ENCODE assay signal across 25 mouse cellular contexts in genomic region chr6:33226700-33227099, GRCm38 (mm10). TPM values are rescaled to one million over a fixed set of nuclear protein-coding genes. Genes with fewer than 3 reads are reported as not detected.
DNase-seq lines count a peak whose midpoint lies in the region; ATAC-seq and TF ChIP-seq lines count a peak whose summit lies in the region.
"Had no signal": no experiment of that assay in that cellular context is flagged by ENCODE, and none has a peak within 500 bp of the region (broad histone marks: within the 10 kb centered on the region; RNA-seq: fewer than 3 reads in every experiment).

No protein-coding gene starts in this region.

- WGBS in intestine, embryonic 15.5 days, result 56% methylated on average over 1 of the region's 1 CpGs
- 48% methylated on average over 1 of the region's 1 CpGs for WGBS in intestine, embryonic 16.5 days
- 70% methylated on average over 1 of the region's 1 CpGs for WGBS in kidney, embryonic 16.5 days
- WGBS in lung, embryonic 15.5 days, result 60% methylated on average over 1 of the region's 1 CpGs
- WGBS in lung, postnatal 0 days, result 54% methylated on average over 1 of the region's 1 CpGs

- TF ChIP-seq CTCF in lung, postnatal 0 days (IDR thresholded peaks at IDR 0.05), result no peak

- H3K9me3 ChIP-seq in intestine, embryonic 15.5 days, result no peaks in the 10 kb centered on the region
- H3K9me3 ChIP-seq in intestine, embryonic 16.5 days (ENCODE audit: control insufficient read depth, low read length), result no peaks in the 10 kb centered on the region
- H3K9me3 ChIP-seq in kidney, embryonic 16.5 days (ENCODE audit: low read length), result no peaks in the 10 kb centered on the region
- no peaks in the 10 kb centered on the region for H3K9me3 ChIP-seq in lung, embryonic 15.5 days
- H3K9me3 ChIP-seq in lung, postnatal 0 days (ENCODE audit: low read length), result no peaks in the 10 kb centered on the region
- H3K9me3 ChIP-seq: embryonic facial prominence, embryonic 10.5 days; embryonic facial prominence, embryonic 12.5 days; forebrain, embryonic 13.5 days; G1E had no signal

- H3K27me3 ChIP-seq in intestine, embryonic 15.5 days (replicated peaks), result no peaks in the 10 kb centered on the region
- H3K27me3 ChIP-seq in intestine, embryonic 16.5 days (replicated peaks; ENCODE audit: control insufficient read depth, insufficient read depth, low read length), result no peaks in the 10 kb centered on the region
- H3K27me3 ChIP-seq in kidney, embryonic 16.5 days (ENCODE audit: insufficient read depth, low read length), result no peaks in the 10 kb centered on the region
- no peaks in the 10 kb centered on the region for H3K27me3 ChIP-seq in lung, embryonic 15.5 days
- H3K27me3 ChIP-seq in lung, postnatal 0 days (replicated peaks; ENCODE audit: insufficient read depth, low read length), result no peaks in the 10 kb centered on the region
- H3K27me3 ChIP-seq: CH12.LX; embryonic facial prominence, embryonic 12.5 days; forebrain, embryonic 13.5 days had no signal

- H3K4me2 ChIP-seq in intestine, embryonic 15.5 days (replicated peaks), result no peak overlapping the region
- H3K4me2 ChIP-seq in intestine, embryonic 16.5 days (ENCODE audit: low read depth, low read length), result no peak overlapping the region
- H3K4me2 ChIP-seq in kidney, embryonic 16.5 days (replicated peaks; ENCODE audit: low read depth, low read length), result no peak overlapping the region
- H3K4me2 ChIP-seq in lung, embryonic 15.5 days, result no peak overlapping the region
- no peak overlapping the region for H3K4me2 ChIP-seq in lung, postnatal 0 days (replicated peaks; ENCODE audit: low read depth, low read length)
- H3K4me2 ChIP-seq: embryonic facial prominence, embryonic 12.5 days; forebrain, embryonic 13.5 days had no signal

- H3K4me3 ChIP-seq in intestine, embryonic 15.5 days (replicated peaks), result no peak overlapping the region
- no peak overlapping the region for H3K4me3 ChIP-seq in intestine, embryonic 16.5 days (ENCODE audit: low read length)
- H3K4me3 ChIP-seq in kidney, embryonic 16.5 days (ENCODE audit: low read length), result no peak overlapping the region
- H3K4me3 ChIP-seq in lung, embryonic 15.5 days, result no peak overlapping the region
- H3K4me3 ChIP-seq in lung, postnatal 0 days (ENCODE audit: low read depth, low read length), result no peak overlapping the region
- H3K4me3 ChIP-seq: embryonic facial prominence, embryonic 10.5 days; embryonic facial prominence, embryonic 12.5 days; forebrain, embryonic 13.5 days had no signal

- no peaks in the 10 kb centered on the region for H3K36me3 ChIP-seq in intestine, embryonic 15.5 days
- H3K36me3 ChIP-seq in intestine, embryonic 16.5 days (ENCODE audit: control insufficient read depth, insufficient read depth, low read length), result no peaks in the 10 kb centered on the region
- no peaks in the 10 kb centered on the region for H3K36me3 ChIP-seq in kidney, embryonic 16.5 days (ENCODE audit: insufficient read depth, low read length)
- no peaks in the 10 kb centered on the region for H3K36me3 ChIP-seq in lung, embryonic 15.5 days
- H3K36me3 ChIP-seq in lung, postnatal 0 days (ENCODE audit: insufficient read depth, low read length), result no peaks in the 10 kb centered on the region; the same call in 1 of the 2 replicates
- H3K36me3 ChIP-seq: embryonic facial prominence, embryonic 10.5 days; embryonic facial prominence, embryonic 12.5 days; G1E had no signal

- TF ChIP-seq EP300 in lung, postnatal 0 days (IDR thresholded peaks at IDR 0.05), result no peak

- no peaks in the 10 kb centered on the region for H3K4me1 ChIP-seq in intestine, embryonic 15.5 days (replicated peaks)
- no peaks in the 10 kb centered on the region for H3K4me1 ChIP-seq in intestine, embryonic 16.5 days (ENCODE audit: control insufficient read depth, insufficient read depth, low read length)
- 0 out of 2 replicates have a peak, but pooled peaks cover 9% of the 10 kb centered on the region for H3K4me1 ChIP-seq in kidney, embryonic 16.5 days (ENCODE audit: insufficient read depth, low read length)
- no peaks in the 10 kb centered on the region; the same call in 1 of the 2 replicates for H3K4me1 ChIP-seq in lung, embryonic 15.5 days
- no peaks in the 10 kb centered on the region for H3K4me1 ChIP-seq in lung, postnatal 0 days (ENCODE audit: insufficient read depth, low read depth, low read length)
- H3K4me1 ChIP-seq: embryonic facial prominence, embryonic 12.5 days; forebrain, embryonic 13.5 days had no signal

- H3K27ac ChIP-seq in intestine, embryonic 15.5 days, result no peak overlapping the region
- H3K27ac ChIP-seq in intestine, embryonic 16.5 days (ENCODE audit: low read length), result no peak overlapping the region
- H3K27ac ChIP-seq in kidney, embryonic 16.5 days (ENCODE audit: low read length), result peak overlapping the region; percentile 7; the same call in 1 of the 2 replicates
- H3K27ac ChIP-seq in lung, embryonic 15.5 days, result no peak overlapping the region
- no peak overlapping the region for H3K27ac ChIP-seq in lung, postnatal 0 days (ENCODE audit: low read length)
- H3K27ac ChIP-seq: embryonic facial prominence, embryonic 10.5 days; embryonic facial prominence, embryonic 12.5 days; forebrain, embryonic 13.5 days had no signal

- no peak for DNase-seq in kidney, postnatal 4 days
- DNase-seq in lung, postnatal 10 days, result no peak
- peak; percentile 13 for DNase-seq in lung, postnatal 0 days (ENCODE audit: low spot score)
- DNase-seq in lung, postnatal 25 days (ENCODE audit: low spot score), result no peak
- DNase-seq: adrenal gland, adult 8-10 months; adrenal gland, postnatal 14 days; adrenal gland, postnatal 36 days; B cell, adult 2 months; cerebellum, adult 11-12 months; cerebellum, adult 2 months; cerebellum, adult 9-10 months; cerebellum, postnatal 10 days; cerebellum, postnatal 25 days had no signal

- no peak overlapping the region for H3K9ac ChIP-seq in intestine, embryonic 15.5 days
- H3K9ac ChIP-seq in intestine, embryonic 16.5 days (ENCODE audit: low read depth, low read length), result no peak overlapping the region
- H3K9ac ChIP-seq in kidney, embryonic 16.5 days (replicated peaks; ENCODE audit: low read length), result no peak overlapping the region
- no peak overlapping the region for H3K9ac ChIP-seq in lung, embryonic 15.5 days
- H3K9ac ChIP-seq in lung, postnatal 0 days (replicated peaks; ENCODE audit: low read depth), result no peak overlapping the region
- H3K9ac ChIP-seq: embryonic facial prominence, embryonic 12.5 days; forebrain, embryonic 13.5 days had no signal

- ATAC-seq in intestine, embryonic 15.5 days, result peak; percentile 51
- no peak for ATAC-seq in intestine, embryonic 16.5 days
- ATAC-seq in kidney, embryonic 16.5 days (ENCODE audit: low FRiP score, low TSS enrichment), result no peak
- peak; percentile 46; the same call in 1 of the 2 replicates for ATAC-seq in lung, embryonic 15.5 days (ENCODE audit: borderline replicate concordance, extremely low read depth, low FRiP score, low TSS enrichment)
- ATAC-seq in lung, postnatal 0 days, result no peak
- ATAC-seq: activated CD4-positive, CD25-positive, alpha-beta regulatory T cell, adult 4 months; CD4-positive, CD25-positive, alpha-beta regulatory T cell, adult 4 months; forebrain, embryonic 13.5 days; Patski had no signal

RNA-seq across cellular contexts. Expression of gene Exoc4, which starts 22.2 kb away (rescaled TPM):
- 26.4 and 26.6 TPM in 2 replicates for polyA plus RNA-seq in intestine, embryonic 15.5 days (2015; fragmentation: Nextera tagmentation; extraction: Ambion mirVana)
- polyA plus RNA-seq in intestine, embryonic 16.5 days (2015; fragmentation: Nextera tagmentation; extraction: Ambion mirVana), result 21.2 and 24.1 TPM in 2 replicates
- polyA plus RNA-seq in kidney, embryonic 16.5 days (2015; fragmentation: Nextera tagmentation; extraction: Ambion mirVana), result 39.4 and 44.1 TPM in 2 replicates
- 38.6 and 40.8 TPM in 2 replicates for polyA plus RNA-seq in lung, embryonic 15.5 days (2015; fragmentation: Nextera tagmentation; extraction: Ambion mirVana)
- polyA plus RNA-seq in lung, postnatal 0 days (2015; fragmentation: Nextera tagmentation; extraction: Ambion mirVana), result 11.7 and 15.1 TPM in 2 replicates

Comparison
In these comparisons a context has a peak if more than half of its experiments do, and no peak if none do; other contexts are left out.
1. ATAC-seq: peak in intestine, embryonic 15.5 days (single experiment) and lung, embryonic 15.5 days (single experiment); none in intestine, embryonic 16.5 days (single experiment), kidney, embryonic 16.5 days (single experiment) and lung, postnatal 0 days (single experiment).